Mouse (Mus musculus) right cerebral cortex, postnatal 14 days (tissue): ENCODE measurements around the gene Map4k4.

Experiments
- DNase-seq: peaks from one replicate; pipeline ENCODE4 v3.0.0; 2022

Gene Map4k4

DNA sequence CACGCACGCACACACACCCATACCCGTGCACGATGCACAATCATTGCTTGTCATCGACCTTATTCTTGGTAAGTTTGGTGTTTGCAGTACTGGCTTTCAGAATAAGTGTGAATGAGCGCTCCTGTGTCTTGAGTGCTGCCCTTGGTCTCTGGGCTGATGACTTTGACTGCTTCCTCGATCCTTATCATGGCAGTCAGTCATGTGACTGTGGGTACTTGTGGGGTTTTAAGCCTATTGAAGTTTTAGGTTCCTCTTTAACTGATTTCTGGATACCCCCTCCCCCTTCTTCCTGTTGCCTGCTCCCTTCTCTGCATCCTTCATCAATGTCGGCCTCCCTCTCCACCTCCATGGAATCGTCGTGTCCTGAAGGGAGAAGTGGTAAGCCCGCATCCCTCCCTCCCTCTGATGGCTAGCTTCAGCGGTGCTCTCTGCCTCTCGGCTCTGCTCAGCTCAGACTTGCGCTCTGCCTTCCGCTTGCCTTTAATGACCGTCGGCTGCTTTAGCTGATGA lies 107.3 kb downstream of the Map4k4 start:
- DNase-seq, result no peak

DNA sequence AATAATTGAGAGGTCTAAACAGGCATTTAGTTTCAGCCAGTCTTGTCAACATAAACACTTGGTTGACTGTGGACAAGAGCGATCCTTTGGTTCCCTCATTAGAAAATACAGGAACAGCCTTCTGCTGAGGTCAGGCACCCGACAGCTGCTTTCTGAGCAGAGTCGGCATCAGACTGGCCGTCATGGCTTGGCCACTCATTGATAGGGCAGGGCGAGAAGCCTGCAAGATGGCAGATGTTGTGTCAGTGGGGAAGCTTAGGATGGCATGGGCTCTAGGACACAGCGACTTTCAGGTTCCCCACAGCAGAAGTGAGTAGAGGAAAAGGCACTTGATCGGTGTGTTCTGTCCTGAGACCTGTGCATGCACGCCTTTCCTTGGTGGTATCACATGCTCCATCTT lies 112.0 kb downstream of the Map4k4 start:
- no peak for DNase-seq

DNA sequence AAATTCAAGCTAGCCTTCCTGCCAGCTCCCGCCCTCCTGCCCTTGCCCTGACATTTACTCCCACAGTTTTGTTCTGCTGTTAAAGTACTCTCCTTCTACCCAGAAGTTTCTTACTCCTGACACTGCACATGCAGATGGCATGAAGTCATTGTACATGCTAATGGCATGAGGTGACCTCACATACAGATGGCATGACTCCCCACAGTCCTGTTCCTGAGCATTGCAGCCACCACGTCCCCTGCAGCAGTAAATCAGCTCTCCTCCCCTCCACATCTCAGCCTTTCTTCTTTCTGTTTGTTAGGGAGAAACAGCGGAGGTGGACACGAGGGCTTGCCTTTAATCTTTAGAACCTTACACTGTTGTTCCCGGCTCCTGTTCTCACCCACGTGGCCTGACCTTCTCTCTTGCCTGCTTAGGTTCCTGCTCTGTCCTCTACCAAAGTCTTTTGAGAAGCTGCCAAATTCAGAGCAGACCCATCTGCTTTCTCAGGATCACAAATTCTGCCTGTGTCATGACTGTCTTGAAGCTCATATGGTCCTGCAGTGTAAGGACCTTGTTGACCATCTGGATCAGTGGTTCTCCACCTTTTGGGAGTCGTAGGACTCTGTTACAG lies 114.5 kb downstream of the Map4k4 start:
- no peak for DNase-seq

DNA sequence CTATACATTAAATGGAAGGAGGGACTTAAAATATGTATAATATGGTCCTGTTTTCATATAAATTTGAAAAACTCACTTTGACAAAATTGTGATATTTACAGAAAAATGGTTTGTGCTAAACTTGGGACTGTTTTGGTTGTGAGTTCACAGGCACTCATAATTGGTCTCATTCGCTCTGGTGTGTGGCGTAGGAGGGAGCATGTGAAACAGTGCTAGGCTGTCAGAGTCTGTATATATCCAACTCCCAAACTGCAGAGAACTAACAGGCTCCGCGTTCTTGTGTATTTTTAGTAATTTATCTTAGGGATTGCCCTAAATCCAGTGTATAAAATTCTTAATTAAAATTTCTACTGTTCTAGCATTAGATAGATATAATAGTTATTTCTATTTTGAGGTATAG lies 120.9 kb downstream of the Map4k4 start:
- no peak for DNase-seq

DNA sequence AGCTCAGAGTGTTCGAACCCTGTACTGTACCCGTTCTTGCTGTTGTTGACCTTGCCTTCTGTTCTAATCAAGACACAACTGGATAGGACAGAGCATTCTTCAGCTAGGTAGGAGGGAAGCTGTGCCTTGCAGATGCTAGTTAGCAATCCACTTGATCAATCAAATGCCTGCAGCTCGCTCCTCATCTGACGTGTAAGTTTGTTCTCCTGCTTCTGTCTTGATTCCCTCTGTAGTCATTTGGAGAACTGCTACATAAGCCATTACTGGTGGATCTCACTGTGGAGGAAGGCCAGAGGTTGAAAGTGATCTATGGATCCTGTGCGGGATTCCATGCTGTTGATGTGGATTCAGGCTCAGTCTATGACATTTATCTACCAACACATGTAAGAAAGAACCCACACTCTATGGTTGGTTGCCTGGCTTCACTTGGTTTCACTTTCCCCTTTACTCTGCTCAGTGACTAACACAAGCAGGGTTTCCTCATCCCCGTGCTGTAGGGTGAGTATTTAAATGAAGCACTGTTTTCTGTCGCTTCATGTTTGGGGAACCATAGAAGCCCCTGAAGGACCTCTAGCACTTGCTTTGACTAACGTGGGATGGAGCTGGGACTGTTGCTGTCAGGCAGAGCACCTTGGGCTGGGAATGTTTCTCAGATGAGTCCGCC lies 121.9 kb downstream of the Map4k4 start:
- no peak for DNase-seq

DNA sequence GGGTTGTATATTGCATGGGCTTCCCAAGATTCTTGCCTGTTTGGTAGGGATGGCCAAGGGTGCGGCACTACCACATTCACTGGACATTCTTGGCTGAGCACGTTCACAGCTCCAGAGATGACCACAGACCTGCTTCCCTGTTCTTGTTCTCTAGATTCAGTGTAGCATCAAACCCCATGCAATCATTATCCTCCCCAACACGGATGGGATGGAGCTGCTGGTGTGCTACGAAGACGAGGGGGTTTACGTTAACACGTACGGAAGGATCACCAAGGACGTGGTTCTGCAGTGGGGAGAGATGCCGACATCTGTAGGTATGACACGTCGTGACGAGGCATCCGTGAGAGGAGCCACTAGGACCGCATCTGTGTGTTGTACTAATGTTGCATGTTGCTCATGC lies 122.5 kb downstream of the Map4k4 start:
- no peak for DNase-seq

DNA sequence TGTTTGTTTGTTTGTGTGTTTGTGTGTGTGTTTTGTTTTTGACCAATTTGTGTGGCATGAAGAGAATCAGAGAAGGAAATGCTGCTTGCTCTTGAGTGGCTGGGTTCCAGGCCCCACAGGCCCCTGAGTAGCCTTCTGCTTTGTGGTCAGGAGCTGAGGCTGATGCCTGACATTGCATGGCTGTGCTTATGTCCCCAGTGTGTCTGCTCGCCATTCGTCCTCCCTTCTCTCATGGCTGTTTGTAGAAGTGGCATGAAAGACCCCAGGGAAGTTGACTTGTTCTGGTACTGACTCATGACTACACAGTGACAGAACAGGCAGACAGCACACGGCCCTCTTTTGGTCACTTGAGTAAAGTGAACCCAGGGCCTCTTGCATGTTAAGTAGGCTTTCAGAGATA lies 123.0 kb downstream of the Map4k4 start:
- DNase-seq, result no peak

DNA sequence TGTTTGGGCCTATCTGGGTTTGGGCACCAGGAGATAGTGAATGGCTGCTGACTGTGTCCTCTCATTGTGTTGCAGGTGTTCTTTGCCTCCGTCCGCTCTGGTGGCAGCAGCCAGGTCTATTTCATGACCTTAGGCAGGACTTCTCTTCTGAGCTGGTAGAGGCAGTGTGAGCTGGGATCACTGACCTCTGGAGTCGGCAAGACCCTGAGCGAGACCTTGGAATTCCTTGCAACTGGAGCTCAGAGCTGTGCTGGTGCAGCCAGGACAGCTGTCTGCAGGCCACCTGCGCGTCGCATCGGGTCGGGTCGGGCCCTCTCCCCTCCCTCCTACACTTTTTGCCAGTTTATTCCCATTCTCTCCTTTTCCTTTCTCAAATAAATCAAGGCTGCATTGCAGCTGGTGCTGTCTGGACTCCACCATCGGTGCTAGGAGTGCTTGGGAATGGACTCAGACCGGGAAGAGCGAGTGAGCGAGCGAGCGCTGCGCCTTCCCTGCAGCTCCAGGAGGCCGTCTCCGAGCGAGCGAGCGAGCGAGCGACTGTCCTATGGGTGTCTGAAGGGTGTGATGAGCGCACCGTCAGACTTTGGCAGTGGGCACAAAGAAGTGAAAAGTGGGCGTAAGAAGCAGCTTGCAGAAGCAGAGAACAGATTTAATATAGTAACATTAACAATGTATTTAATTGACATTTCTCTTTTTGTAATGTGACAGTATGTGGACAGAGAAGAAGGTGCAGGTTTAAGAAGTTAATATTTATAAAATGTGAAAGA lies 124.0 kb downstream of the Map4k4 start:
- DNase-seq, result peak; percentile 33

DNA sequence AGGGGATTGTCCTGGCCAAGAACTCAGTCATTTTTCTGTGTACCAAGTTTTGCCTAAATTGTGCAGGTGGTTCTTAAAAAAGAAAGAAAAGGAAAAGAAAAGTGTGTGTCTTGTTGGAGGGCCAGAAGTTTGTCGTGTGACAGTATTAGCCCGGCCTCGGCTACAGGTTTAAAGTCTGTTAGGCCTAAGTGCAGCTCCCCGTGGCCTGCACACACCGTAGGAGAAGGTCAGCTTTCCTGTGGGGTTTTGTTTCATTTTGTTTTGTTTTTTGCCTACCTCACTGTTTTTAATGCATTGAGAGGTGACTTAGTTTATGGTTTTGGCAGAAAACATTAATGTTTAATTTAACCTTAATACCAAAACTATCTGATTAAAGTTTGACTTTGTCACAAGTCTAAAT lies 124.7 kb downstream of the Map4k4 start:
- no peak for DNase-seq

DNA sequence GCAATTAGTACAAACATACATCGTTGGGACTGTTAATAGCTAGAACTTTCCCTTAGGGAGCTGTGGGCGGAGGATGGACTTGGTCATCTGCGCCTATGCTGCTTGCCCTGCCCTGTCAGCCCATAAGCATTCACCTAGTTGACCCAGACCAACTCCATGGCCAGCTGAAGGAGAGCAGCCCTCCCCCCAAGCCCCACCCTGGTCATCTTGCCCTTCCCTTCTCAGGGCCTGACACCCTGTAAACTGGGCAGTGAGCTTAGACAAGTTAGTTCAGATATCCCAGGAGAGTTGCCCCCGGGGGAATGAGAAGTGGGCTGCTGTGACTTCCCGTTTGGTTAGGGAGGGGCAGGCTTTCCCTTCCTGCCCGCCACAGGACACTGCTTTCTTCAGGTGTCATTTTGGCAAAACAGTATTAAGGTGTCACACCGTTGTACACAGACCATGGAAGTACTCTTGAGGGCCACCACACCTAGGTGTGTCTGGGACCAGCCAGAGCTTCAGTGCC lies 126.5 kb downstream of the Map4k4 start:
- DNase-seq, result no peak

DNA sequence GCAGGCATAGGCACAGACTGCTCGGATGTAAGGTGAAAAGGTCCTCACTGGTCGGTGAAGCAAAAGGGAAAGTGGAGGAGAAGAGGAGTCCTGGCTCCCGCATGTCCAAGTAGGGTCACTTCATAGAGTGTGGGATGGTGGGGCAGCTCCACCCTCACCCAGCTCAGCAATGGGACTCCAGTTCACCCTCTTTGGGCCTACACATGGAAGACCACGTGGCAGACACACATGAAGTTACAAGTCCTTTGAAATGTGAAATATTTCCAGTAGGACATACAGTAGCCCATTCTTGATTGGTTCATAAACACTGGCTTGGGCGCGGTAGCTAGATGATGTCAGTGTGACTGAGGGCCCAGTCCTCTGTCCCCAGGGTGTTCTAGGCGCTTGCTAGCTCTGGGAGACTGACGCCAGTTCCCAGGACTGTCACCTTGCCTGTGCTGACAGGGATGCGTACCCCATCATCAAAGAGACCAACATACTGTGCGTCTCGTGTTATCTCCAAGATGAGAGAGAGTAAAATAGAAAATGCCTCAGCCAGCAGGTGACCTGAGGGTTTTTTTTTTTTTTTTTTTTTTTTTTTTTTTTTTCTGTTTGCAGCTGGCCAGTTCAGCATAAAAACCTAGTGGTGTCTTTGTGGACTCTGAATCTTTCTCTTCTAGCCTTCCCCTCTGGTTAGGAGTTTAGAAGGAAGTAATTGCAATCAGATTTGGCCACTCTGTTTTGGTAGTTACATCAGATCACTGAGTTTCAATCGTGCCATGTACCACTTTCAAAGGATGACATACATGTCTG lies 127.7 kb downstream of the Map4k4 start:
- no peak for DNase-seq

DNA sequence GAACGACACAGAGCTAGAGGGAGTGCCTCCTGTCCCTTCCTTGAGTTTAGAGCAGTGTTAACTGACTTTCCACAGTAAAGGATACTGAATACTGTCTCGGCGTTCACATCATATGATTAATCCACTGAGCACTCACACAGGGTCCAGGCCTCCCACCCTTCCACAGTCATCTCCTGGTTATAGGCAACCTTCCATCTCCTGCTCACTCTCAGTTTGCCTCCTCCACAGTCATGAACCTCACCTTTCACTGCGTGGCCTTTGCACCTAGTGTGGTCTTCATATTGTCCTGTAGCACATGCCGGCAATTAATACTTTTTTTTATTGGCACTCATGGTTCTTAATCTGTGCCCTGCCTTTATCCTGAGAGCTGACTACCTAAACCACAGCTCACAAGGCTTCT lies 128.9 kb downstream of the Map4k4 start:
- no peak for DNase-seq

DNA sequence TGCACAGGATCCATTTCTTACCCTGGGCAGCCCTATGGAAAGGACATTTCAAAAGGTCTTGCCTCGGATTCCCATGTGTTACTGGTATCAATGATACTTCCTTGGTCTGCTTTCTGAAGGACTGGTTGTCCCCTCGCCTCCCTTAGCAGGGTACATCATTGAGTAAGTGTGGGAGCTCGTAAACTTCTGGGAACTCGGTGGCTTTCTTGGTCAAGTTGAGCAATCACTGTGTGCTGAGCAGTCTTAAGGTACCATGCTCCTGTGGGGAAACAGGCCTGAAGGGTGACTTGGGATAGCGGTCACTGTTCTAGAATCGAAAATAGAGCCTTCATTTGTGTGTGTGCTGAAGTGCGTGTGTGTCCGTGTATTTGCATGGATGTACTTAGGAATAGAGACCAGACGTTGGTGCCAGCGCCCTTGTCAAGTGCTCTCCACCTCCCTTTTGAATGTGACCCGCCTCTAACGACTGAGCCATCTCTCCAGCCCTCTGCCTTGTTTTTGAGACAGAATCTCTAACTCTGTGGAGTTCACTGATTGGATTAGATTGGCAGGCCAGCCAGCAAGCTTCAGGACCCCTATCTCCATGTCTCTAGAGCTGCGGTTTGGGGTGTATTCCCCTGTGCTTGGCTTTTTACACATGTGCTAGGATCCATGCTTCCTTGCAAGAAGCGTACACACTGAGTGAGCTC lies 129.7 kb downstream of the Map4k4 start:
- DNase-seq, result no peak

DNA sequence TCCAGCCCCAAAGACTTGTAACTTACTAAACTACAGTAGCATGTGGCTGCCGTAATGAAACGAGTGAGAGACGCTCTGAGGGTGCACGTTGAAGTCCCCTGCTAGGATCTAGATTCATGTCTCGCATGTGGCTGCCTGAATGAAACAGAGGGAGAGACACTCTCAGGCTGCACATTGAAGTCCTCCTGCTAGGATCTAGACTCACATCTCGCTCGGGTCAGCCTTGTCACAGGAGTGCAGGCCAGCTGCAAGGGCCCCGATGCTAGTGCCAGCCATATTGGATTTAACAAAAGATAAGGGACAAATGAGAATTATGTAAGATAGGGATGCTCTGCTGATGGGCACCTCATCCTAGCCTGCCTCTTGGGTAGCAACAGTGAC lies 130.3 kb downstream of the Map4k4 start:
- no peak for DNase-seq

DNA sequence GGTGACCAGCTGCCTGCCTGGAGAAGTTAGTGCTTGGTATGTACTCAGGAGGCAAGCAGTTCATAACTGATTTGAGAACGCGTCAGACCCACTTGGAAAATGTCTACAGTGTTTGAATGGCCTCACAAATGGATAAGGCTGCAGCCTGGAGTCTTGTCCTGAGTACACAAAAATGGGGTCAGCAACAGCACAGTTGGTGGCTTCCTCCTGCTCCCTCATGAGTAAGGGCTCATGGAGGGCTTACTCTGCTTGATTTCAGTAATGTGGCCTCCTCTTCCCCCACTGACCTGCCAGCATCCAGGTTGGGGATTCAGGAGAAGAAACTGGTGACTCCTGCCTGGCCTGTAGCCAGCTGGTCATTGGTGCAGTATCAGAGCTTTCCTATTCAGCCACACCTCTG lies 130.9 kb downstream of the Map4k4 start:
- no peak for DNase-seq

DNA sequence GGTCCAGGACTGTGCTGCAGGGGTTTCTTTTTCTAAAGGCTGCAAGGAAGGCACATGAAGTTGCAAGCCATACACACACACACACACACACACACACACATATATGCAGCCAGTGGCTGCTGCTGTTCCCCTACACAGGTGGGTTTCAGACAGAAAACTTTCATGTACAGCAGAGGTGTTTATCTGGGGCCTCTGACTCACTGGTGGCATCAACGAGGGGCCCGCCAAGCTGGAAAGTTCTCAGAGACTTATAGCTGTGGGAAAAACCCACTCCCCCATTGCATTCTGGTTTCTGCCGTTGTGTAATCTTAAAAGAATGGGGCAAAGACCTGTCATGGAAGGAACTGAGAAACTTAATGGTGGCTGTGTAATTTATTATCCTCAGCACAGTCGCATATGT lies 132.6 kb downstream of the Map4k4 start:
- DNase-seq, result no peak

DNA sequence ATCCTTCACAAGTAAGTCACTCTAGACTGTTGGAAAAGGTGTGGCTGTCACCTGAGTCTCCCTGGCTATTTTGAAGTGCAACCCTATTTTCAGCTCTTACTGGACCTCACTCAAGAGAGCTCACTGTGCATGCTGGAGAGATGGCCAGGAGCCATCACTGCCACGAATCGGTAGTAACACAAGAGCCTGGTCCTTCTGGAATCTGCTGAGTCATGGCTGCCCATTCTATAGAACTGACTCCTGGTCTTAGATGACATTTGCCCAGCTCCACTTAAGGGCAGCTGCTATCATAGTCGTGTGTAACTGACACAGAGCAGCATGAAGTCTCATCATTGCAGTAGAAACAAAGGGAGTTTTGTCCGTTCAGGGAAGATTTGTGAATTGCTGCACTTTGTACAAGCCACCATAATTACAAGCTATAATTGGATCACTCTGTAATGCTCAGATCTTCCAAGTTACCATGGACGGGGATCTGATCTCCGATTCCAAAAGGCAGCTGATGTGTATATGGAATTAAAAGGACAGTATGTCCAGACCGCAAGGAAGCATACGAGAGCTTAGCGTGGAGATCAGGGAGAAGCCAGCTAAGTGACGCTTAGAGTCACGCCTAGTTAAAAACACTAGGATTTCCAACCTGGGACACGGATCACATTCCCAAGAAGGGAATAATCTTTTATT lies 133.2 kb downstream of the Map4k4 start:
- no peak for DNase-seq

DNA sequence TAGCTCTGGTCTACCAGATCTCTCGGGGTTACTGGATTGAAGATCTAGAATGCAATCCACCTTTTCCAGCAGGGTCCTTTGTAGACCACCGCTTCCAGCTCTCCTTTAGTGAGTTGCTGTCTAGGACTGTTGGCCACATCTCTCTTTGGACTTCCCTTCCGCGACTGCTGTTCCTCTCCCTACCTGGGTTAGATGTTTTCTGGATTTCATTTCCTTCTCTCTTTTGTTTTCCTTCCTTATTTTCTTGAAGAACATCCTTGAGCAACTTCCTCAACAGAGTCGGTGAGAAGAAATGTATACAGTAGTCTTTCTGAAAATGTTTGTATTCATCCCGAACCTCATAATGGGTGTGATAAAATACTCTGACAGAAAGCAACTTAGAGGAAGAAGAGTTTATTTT lies 137.1 kb downstream of the Map4k4 start:
- no peak for DNase-seq

DNA sequence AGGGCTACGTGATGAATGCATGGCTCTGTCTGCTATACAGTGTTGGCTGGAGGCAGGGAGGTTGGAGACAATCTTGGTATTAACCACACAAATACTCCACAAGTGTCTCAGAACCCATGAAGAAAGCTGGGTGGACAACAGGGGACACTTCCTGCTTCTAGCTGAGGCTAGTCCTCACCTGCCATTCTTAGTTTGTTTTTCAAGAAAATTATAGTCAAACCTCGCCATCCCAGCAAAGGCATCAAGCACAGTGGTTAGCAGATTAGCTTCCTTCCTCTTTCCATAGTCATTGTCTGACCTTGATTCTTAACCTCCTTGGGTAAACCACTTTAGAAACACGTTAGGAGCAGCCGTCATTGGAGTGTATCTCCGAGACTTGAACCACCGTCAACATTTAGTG lies 145.0 kb downstream of the Map4k4 start:
- no peak for DNase-seq

DNA sequence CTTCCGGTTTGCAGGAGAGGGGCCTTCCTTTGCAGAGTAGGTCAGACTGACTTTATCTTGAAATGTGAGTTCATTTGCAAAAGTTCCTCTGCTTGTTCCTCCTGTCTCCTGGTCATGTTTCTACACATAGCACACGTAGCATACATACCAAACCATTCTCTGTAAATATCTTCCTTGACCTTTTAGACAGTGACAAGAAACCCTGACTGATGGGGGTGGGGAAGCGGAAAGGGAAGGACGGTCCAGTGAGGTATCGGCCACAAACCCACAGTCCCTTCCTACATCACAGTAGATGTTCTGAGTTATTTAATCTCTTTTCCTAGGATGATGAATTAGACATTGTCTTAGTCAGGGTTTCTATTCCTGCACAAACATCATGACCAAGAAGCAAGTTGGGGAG lies 145.9 kb downstream of the Map4k4 start:
- DNase-seq, result no peak

DNA sequence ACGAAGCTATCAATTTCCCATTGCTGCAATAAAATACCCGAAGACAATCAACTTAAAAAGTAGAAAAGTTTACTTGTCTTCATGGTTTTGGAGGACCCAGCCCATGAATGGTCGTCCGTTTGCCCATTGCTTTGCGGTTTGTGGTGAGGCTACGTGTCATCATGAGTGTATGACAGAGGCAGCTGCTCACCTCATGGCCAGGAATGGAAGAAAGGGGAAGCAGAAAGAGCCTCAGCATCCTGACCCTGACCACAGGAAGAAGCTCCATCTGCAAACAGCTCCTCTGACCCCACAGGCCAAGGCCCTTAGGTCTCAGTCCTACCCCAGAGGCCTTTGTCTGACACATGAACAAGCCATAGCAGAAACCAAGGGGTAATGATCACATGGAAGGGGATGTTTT lies 150.4 kb downstream of the Map4k4 start:
- DNase-seq, result no peak

DNA sequence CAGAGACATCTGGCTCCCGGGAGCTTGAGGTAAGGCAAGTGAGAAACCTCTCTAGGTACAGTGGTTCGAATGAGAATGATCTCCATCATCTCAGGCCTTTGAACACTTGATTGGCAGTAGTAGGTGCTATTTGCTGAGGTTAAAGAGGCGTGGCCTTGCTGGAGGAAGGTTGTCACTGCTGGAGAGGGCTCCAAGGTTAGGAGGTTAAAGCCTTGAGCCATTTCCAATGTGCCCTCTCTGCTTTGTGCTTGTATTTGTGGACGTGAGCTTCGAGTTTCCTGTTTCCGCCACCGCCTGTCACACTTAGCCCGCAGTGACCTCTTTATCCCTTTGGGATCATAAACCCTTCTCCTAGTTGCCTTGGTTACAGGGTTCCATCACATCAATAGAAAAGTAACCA lies 151.4 kb downstream of the Map4k4 start:
- no peak for DNase-seq
